Mouse (Mus musculus) layer of hippocampus, postnatal 25 days (tissue): ENCODE results near the gene Ptges2. TPM values are rescaled to one million over a fixed set of nuclear protein-coding genes. Genes with fewer than 3 reads are reported as not detected.

Experiments used
- DNase-seq, 2 experiments: peaks; one replicate each; pipeline ENCODE4 v3.0.0; 2022; ENCODE audit warnings: mixed read lengths in 2 of 2, low spot score in 1 of 2; ENCODE audit errors: extremely low spot score in 1 of 2
- total RNA-seq, 2 experiments: library from RNA; stranded (reverse); gene quantifications; 2 replicates each; pipeline ENCODE4 v1.2.3; 2021

The Ptges2 gene
- total RNA-seq, 2 experiments from 2014 or later, result 40.1 to 41.9 TPM

GRCm38 (mm10) chr2:32412742-32413531 lies 17.2 kb downstream of the Ptges2 start:
- no peak for DNase-seq

GRCm38 (mm10) chr2:32413936-32414335 lies 18.2 kb downstream of the Ptges2 start:
- DNase-seq, result no peak

- no peak for DNase-seq
Observed at GRCm38 (mm10) chr2:32415801-32416200, 20.1 kb downstream of the Ptges2 start.

DNA sequence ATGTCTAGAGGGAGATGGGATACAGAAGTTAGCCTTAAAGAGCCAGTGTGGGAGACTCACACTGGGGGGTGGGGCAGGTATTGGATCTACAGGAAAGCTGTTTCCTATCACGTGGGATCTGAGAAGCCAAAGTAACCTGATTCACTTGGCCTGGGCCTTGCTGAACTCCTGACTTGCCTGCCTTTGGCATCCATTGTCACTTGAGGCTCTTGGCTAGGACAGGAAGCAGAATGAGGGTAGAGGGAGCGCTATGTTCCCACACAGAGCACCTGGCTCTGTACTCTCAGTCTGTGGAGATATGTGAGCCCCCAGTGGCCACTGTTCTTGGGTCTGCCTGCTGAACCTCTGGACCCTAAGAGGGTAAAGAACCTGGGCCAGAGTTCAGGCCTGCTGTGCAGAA lies 20.9 kb downstream of the Ptges2 start:
- DNase-seq, result no peak

- DNase-seq, result no peak
Observed at GRCm38 (mm10) chr2:32417486-32417885, 21.8 kb downstream of the Ptges2 start.

DNA sequence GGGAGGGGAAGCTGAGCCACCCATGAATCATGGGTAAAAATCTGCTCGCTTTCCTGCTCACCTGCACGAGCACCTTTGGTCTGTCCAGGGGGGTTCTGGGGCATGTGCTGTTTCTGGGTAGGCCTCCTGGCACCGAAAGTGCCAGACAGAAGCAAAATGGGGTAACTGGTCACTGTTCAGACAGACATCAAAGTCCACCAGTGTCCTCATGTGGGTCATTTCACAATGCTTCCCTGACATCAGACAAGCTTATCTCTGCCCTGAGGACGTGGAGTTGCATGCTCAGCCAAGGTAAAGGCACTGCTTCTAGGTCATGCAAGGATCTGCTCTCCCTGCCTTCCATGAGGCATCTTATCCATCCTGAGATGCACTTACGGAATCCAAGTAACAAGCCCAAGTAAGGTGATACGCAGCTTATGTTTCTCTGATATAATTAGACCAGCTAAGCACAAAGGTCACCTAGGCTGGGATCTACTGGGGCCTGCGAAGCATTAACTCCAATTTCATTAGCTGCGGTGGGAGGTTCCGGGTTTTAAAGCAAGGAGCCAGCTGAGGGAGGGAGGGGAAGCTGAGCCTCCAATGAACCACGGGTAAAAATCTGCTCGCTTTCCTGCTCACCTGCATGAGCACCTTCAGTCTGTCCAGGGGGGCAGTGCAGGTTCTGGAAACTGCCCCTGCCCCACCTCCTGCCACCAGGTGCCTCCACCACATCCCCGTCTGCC lies 22.9 kb downstream of the Ptges2 start:
- DNase-seq, result no peak

- DNase-seq, result no peak
Observed at GRCm38 (mm10) chr2:32419359-32419758, 23.7 kb downstream of the Ptges2 start.

DNA sequence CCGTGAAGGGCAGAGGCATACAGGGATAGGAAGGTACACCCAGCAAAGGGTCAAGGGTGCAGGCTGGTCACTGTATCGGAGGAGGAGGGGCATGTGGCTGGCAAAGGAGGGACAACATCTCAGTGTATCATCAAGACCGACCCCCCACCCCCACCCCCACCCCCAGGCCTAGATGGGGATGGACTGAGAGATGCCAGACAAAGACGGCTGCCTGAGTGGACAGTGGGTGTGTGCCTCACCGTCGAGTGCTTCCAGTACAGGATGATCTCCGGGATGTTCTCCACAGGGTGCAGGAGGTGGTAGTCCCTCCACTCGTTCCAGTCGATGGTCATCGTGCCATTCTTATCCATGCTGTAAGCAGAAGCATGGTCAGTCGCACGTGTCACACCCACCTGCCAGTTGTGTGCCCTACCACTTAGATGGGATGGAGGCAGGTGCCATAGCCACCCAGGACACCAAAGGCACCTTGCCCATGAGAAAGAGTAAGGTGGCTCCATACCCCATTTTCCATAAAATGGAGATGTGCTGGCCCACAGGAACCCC lies 24.4 kb downstream of the Ptges2 start:
- DNase-seq, result no peak

- DNase-seq, result no peak
Observed at GRCm38 (mm10) chr2:32420647-32421046, 25.0 kb downstream of the Ptges2 start.

- DNase-seq, result no peak
Observed at GRCm38 (mm10) chr2:32421851-32422251, 26.2 kb downstream of the Ptges2 start.

- DNase-seq, result no peak
Observed at GRCm38 (mm10) chr2:32423481-32424331, 28.0 kb downstream of the Ptges2 start.

GRCm38 (mm10) chr2:32424796-32425195 lies 29.1 kb downstream of the Ptges2 start:
- no peak for DNase-seq

DNA sequence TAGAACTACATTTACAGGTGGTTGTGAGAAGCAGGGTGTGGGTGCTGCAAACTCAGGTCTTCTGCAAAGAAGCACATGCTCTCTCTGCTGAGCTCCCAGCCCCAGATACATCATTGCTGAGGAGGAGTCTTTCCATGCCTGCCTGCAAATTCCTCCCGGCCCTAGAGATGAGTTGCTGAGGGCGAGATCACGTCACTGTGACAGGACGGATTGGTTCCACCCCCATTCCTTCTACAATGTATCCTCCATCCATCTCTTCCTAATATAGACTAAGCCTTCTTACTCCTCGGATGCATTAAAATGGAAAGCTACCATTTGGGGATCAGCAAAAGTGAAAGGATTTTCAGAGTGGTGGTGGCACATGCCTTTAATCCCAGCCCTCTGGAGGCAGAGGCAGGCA lies 29.9 kb downstream of the Ptges2 start:
- DNase-seq, result no peak

GRCm38 (mm10) chr2:32426141-32426540 lies 30.4 kb downstream of the Ptges2 start:
- no peak for DNase-seq

- DNase-seq, result no peak
Observed at GRCm38 (mm10) chr2:32427720-32428119, 32.0 kb downstream of the Ptges2 start.

GRCm38 (mm10) chr2:32428262-32428722 lies 32.6 kb downstream of the Ptges2 start:
- DNase-seq, result no peak

DNA sequence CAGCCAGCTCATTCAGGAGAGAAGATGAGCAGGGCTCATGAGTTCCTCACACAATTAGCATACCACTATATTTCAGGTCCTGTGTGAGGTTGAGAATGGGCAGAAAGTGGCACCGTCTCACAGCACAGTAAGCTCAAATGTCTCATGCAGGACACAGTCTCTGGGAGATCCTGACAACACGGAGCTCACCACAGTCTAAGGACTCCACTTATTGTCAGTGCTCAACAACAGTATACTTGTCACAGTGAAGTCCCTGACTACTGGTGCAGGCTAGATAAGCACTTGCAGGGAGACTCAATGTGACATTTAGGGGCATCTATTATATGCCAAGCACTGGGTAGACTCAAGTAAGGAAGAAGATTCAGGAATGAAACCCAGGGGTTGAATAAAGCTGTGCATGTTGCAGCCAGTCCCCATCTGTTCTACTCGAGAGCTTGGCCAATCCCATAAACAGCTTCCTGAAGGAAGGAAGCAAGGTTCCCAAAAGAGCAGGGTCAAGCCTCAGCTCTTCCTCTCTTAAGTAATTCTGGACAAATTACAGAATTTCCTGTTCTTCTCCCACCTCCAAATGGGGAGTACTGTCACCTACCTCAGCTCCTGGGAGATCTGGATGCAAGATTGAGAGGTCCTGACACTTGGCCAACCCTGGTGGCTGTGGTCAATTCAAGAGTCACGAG lies 33.7 kb downstream of the Ptges2 start:
- no peak for DNase-seq

DNA sequence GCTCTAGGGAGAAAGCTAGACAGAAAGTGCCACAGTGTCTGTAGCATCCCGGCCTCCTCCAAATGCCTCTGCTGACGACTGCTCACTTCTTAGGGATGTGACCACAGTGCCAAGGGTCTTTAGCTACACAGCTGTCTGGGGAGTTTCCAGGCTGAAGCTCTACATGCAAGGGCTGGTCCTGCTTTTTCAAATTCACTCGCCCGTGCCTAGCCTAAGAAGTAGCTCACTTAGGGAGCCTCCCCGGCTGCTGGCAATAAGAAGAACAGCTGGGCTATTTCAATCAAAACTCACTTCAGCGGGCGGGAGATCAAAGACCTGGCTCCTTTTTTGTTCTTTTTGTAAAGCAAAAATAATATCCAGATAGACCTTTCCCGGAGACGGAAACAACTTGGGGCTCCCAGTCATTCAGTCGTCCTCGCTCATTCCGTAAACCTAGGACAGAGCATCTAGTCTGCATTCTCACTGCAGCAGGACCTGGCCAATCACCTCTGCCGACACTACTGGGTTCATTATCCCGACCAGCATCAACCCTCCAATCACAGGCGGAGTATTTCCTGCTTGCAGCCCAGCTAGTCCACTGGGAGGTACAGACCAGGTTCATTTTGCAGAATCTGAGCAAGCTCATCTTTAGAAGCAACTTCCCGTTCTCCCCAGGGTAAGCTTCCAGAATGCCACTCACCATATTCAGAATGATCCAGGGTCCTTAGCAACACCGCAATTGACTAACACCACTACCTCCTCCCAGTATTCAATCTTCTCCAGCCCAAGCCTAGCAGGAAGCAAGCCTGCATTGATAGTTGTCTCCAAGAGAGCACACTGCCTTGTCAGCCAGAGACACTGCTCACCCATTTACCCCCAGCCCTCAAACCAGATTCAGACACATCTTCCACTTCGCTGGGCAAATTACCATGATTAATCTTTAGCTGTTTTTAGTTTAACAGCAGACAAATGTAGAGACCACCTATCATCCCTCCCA lies 35.3 kb downstream of the Ptges2 start:
- DNase-seq, result peak; percentile 61 to 65
